Mouse (Mus musculus): ENCODE data around the gene Olfr1378. TPM values are rescaled to one million over a fixed set of nuclear protein-coding genes. Genes with fewer than 3 reads are reported as not detected.

Gene Olfr1378
- total and polyA plus RNA-seq, 2 experiments from 2014 or later = not detected

GRCm38 (mm10) chr11:50964886-50965285, 1.4 kb upstream of the Olfr1378 start:
- H3K27me3 ChIP-seq (ENCODE audit: control insufficient read depth, insufficient read depth, low read length) = peaks cover 2% of the 10 kb centered on the region; the same call in 1 of the 2 replicates

GRCm38 (mm10) chr11:50977216-50977615, 10.9 kb downstream of the Olfr1378 start:
- DNase-seq (ENCODE audit: low spot score) (no peak), ATAC-seq (ENCODE audit: insufficient read depth, low read depth) (no peak)
- no peak overlapping the region for H3K4me3 ChIP-seq (ENCODE audit: low read depth, low read length)
- H3K4me2 ChIP-seq (ENCODE audit: low read depth, low read length) = no peak overlapping the region
- H3K27ac ChIP-seq (ENCODE audit: low read depth) = no peak overlapping the region
- no peak overlapping the region for H3K9ac ChIP-seq (replicated peaks; ENCODE audit: low read depth, low read length)
- H3K4me1 ChIP-seq (ENCODE audit: control insufficient read depth, insufficient read depth) = no peaks in the 10 kb centered on the region
- WGBS = 67% methylated on average over 4 of the region's 4 CpGs
- H3K9me3 ChIP-seq (replicated peaks; ENCODE audit: control insufficient read depth, low read length) = no peaks in the 10 kb centered on the region
- H3K36me3 ChIP-seq (replicated peaks; ENCODE audit: control insufficient read depth, insufficient read depth, low read length) = no peaks in the 10 kb centered on the region
- 0 out of 2 replicates have a peak, but pooled peaks cover 14% of the 10 kb centered on the region for H3K27me3 ChIP-seq (ENCODE audit: control insufficient read depth, insufficient read depth, low read length)
- TF ChIP-seq EP300 (IDR thresholded peaks at IDR 0.05; ENCODE audit: low read depth) (no peak), CTCF (IDR thresholded peaks at IDR 0.05; ENCODE audit: low read depth) (peak; percentile 20; the same call in 1 of the 2 replicates)

More at GRCm38 (mm10) chr11:50964886-50965285, 1.4 kb upstream of the Olfr1378 start:
- ATAC-seq (ENCODE audit: insufficient read depth, low read depth) (peak; percentile 44), DNase-seq (ENCODE audit: low spot score) (peak; percentile 9)
- no peaks in the 10 kb centered on the region for H3K4me1 ChIP-seq (ENCODE audit: control insufficient read depth, insufficient read depth)
- peak; percentile 95 for TF ChIP-seq EP300 (IDR thresholded peaks at IDR 0.05; ENCODE audit: low read depth)
- TF ChIP-seq CTCF (IDR thresholded peaks at IDR 0.05; ENCODE audit: low read depth) = no peak
- WGBS = 59% methylated on average over 2 of the region's 2 CpGs
- no peaks in the 10 kb centered on the region for H3K36me3 ChIP-seq (replicated peaks; ENCODE audit: control insufficient read depth, insufficient read depth, low read length)
- H3K9ac ChIP-seq (replicated peaks; ENCODE audit: low read depth, low read length) = no peak overlapping the region
- H3K4me3 ChIP-seq (ENCODE audit: low read depth, low read length) = no peak overlapping the region
- H3K27ac ChIP-seq (ENCODE audit: low read depth) = no peak overlapping the region
- no peak overlapping the region for H3K4me2 ChIP-seq (ENCODE audit: low read depth, low read length)
- no peaks in the 10 kb centered on the region for H3K9me3 ChIP-seq (replicated peaks; ENCODE audit: control insufficient read depth, low read length)

- no peak within 1 kb of the TSS for H3K27ac ChIP-seq (ENCODE audit: low read depth)
- H3K27me3 ChIP-seq (ENCODE audit: control insufficient read depth, insufficient read depth, low read length) = peaks cover 16% of the 10 kb centered on the region; the same call in 1 of the 2 replicates
- no peaks in the 10 kb centered on the region for H3K36me3 ChIP-seq (replicated peaks; ENCODE audit: control insufficient read depth, insufficient read depth, low read length)
- no peak within 1 kb of the TSS for H3K4me2 ChIP-seq (ENCODE audit: low read depth, low read length)
- H3K4me1 ChIP-seq (ENCODE audit: control insufficient read depth, insufficient read depth) = no peaks in the 10 kb centered on the region
- H3K9ac ChIP-seq (replicated peaks; ENCODE audit: low read depth, low read length) = no peak within 1 kb of the TSS
- TF ChIP-seq EP300 (IDR thresholded peaks at IDR 0.05; ENCODE audit: low read depth) (no peak), CTCF (IDR thresholded peaks at IDR 0.05; ENCODE audit: low read depth) (no peak)
- H3K9me3 ChIP-seq (replicated peaks; ENCODE audit: control insufficient read depth, low read length) = no peaks in the 10 kb centered on the region
- WGBS = 77% methylated on average over 5 of the region's 5 CpGs
- no peak for ATAC-seq (ENCODE audit: insufficient read depth, low read depth)
- no peak for DNase-seq (ENCODE audit: low spot score)
- H3K4me3 ChIP-seq (ENCODE audit: low read depth, low read length) = no peak within 1 kb of the TSS
These were observed 15.3 kb downstream of the Olfr1378 start, which contains the start of gene Olfr1377 for GRCm38 (mm10) chr11:50981667-50982066. TSS of gene Olfr1377 (plus strand) at chr11:50981967.

- 62% methylated on average over 5 of the region's 5 CpGs for WGBS
- ATAC-seq (ENCODE audit: insufficient read depth, low read depth) = no peak
- Histone ChIP-seq H3K4me2 (ENCODE audit: low read depth, low read length) (no peak within 1 kb of the TSS), H3K4me3 (ENCODE audit: low read depth, low read length) (no peak within 1 kb of the TSS), H3K9ac (replicated peaks; ENCODE audit: low read depth, low read length) (no peak within 1 kb of the TSS), H3K9me3 (replicated peaks; ENCODE audit: control insufficient read depth, low read length) (no peaks in the 10 kb centered on the region), H3K27me3 (ENCODE audit: control insufficient read depth, insufficient read depth, low read length) (no peaks in the 10 kb centered on the region), H3K4me1 (ENCODE audit: control insufficient read depth, insufficient read depth) (no peaks in the 10 kb centered on the region), H3K36me3 (replicated peaks; ENCODE audit: control insufficient read depth, insufficient read depth, low read length) (no peaks in the 10 kb centered on the region), H3K27ac (ENCODE audit: low read depth) (no peak within 1 kb of the TSS)
- DNase-seq (ENCODE audit: low spot score) = no peak
- TF ChIP-seq EP300 (IDR thresholded peaks at IDR 0.05; ENCODE audit: low read depth) = no peak
These were observed 37.0 kb downstream of the Olfr1378 start, which contains the start of gene Olfr51 for GRCm38 (mm10) chr11:51003296-51003695. TSS of gene Olfr51 (plus strand) at chr11:51003596.

GRCm38 (mm10) chr11:51011821-51012220, 45.5 kb downstream of the Olfr1378 start:
- Histone ChIP-seq H3K27me3 (ENCODE audit: control insufficient read depth, insufficient read depth, low read length) (no peaks in the 10 kb centered on the region), H3K4me2 (ENCODE audit: low read depth, low read length) (no peak overlapping the region), H3K9me3 (replicated peaks; ENCODE audit: control insufficient read depth, low read length) (no peaks in the 10 kb centered on the region), H3K4me1 (ENCODE audit: control insufficient read depth, insufficient read depth) (no peaks in the 10 kb centered on the region), H3K4me3 (ENCODE audit: low read depth, low read length) (no peak overlapping the region), H3K36me3 (replicated peaks; ENCODE audit: control insufficient read depth, insufficient read depth, low read length) (no peaks in the 10 kb centered on the region), H3K27ac (ENCODE audit: low read depth) (no peak overlapping the region), H3K9ac (replicated peaks; ENCODE audit: low read depth, low read length) (no peak overlapping the region)
- 0 out of 2 replicates have a peak, but pooled peaks have one; percentile 36 for ATAC-seq (ENCODE audit: insufficient read depth, low read depth)
- TF ChIP-seq EP300 (IDR thresholded peaks at IDR 0.05; ENCODE audit: low read depth) (no peak), CTCF (IDR thresholded peaks at IDR 0.05; ENCODE audit: low read depth) (no peak)
- WGBS = 16% methylated on average over 5 of the region's 5 CpGs
- peak; percentile 50 for DNase-seq (ENCODE audit: low spot score)

GRCm38 (mm10) chr11:51013936-51014335, 47.6 kb downstream of the Olfr1378 start, which contains the start of gene Olfr54:
TSS of gene Olfr54 (plus strand) at chr11:51014236.
- TF ChIP-seq EP300 (IDR thresholded peaks at IDR 0.05; ENCODE audit: low read depth) (no peak), CTCF (IDR thresholded peaks at IDR 0.05; ENCODE audit: low read depth) (no peak)
- H3K4me1 ChIP-seq (ENCODE audit: control insufficient read depth, insufficient read depth) = no peaks in the 10 kb centered on the region
- no peak for ATAC-seq (ENCODE audit: insufficient read depth, low read depth)
- H3K27ac ChIP-seq (ENCODE audit: low read depth) = no peak within 1 kb of the TSS
- no peaks in the 10 kb centered on the region for H3K9me3 ChIP-seq (replicated peaks; ENCODE audit: control insufficient read depth, low read length)
- no peak within 1 kb of the TSS for H3K4me2 ChIP-seq (ENCODE audit: low read depth, low read length)
- H3K27me3 ChIP-seq (ENCODE audit: control insufficient read depth, insufficient read depth, low read length) = no peaks in the 10 kb centered on the region
- no peaks in the 10 kb centered on the region for H3K36me3 ChIP-seq (replicated peaks; ENCODE audit: control insufficient read depth, insufficient read depth, low read length)
- DNase-seq (ENCODE audit: low spot score) = no peak
- H3K4me3 ChIP-seq (ENCODE audit: low read depth, low read length) = no peak within 1 kb of the TSS
- WGBS = 57% methylated on average over 1 of the region's 1 CpGs
- H3K9ac ChIP-seq (replicated peaks; ENCODE audit: low read depth, low read length) = no peak within 1 kb of the TSS

All from heart, postnatal 0 days (tissue).